Mouse (Mus musculus) activated CD4-positive, CD25-positive, alpha-beta regulatory T cell, adult 4 months (primary cell): ENCODE results near the gene Gclc. TPM values are rescaled to one million over a fixed set of nuclear protein-coding genes. Genes with fewer than 3 reads are reported as not detected.

Experiments used
- ATAC-seq: one replicate; pipeline ENCODE4 v1.8.0; 2017
- polyA plus RNA-seq, 2 experiments: library from polyadenylated mRNA; unstranded; fragments of 100-300 nt; shearing (Covaris generic); gene quantifications; one replicate each; pipeline ENCODE4 v1.2.1; 2017

Gclc gene
- polyA plus RNA-seq, 2 experiments from 2014 or later: 8.5 to 9.1 TPM

GRCm38 (mm10) chr9:77787936-77788335 lies 33.6 kb downstream of the Gclc start:
- ATAC-seq: no peak

GRCm38 (mm10) chr9:77789615-77790348 lies 35.4 kb downstream of the Gclc start:
- ATAC-seq: no peak

DNA sequence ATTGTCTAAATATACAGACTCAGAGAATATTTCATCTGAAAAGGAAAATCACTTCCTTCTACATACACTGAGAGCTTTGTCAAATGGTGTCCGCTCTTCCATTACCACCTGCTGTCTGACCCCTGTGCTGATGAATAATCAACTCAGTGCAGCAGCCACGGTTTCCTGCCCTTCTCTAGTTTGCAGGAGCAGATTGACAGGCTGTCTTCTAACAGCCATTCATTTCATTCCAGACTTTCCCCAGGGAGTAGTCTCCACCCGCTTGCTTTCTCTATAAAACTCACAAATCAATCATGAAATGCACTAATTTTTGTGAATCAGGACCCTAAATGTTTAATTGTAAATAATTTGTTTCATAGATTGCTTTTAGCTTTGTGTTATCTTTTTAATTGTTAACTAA lies 39.5 kb downstream of the Gclc start:
- ATAC-seq: no peak

GRCm38 (mm10) chr9:77802461-77802860 lies 48.1 kb downstream of the Gclc start:
- ATAC-seq: no peak

DNA sequence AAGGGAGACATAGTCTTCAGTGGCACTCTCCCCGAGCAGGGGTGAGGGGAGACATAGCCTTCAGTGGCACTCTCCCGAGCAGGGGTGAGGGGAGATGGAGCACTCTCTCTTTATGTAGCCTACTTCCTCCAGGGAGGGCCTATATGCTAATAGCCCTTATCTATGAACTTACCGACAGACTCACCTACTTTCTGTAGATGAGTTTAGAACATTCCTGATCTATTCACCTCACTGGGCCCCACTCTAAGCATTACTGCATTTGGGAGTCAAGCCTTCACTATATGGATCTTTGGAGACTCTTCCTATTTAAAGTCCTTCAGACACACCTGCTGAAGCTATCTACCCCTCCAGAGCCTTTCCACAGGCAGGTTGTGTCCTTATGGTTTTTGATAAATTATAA lies 52.1 kb downstream of the Gclc start:
- ATAC-seq: no peak

GRCm38 (mm10) chr9:77806842-77807668 lies 52.7 kb downstream of the Gclc start:
- peak; percentile 92 for ATAC-seq

GRCm38 (mm10) chr9:77808481-77808880 lies 54.1 kb downstream of the Gclc start:
- ATAC-seq: no peak

DNA sequence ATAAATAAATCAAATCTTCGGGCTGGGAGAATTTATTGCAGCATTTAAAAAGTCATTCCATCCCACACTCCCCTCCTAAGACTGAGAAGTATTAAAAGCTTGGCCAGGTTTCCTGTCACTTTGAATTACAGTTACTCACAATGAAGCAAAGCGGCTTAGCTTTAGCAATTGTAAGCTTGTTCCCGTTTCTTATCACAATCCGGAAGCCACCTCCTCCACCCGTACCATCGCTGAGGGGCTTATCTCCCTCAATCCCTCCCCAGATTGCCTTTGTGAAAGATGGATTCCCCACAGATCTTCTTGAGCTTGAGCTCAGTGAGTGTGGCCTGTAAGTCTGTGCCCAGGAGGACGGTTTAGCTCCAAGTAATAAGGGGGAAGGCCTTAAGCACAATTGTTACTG lies 64.5 kb downstream of the Gclc start:
- no peak for ATAC-seq

DNA sequence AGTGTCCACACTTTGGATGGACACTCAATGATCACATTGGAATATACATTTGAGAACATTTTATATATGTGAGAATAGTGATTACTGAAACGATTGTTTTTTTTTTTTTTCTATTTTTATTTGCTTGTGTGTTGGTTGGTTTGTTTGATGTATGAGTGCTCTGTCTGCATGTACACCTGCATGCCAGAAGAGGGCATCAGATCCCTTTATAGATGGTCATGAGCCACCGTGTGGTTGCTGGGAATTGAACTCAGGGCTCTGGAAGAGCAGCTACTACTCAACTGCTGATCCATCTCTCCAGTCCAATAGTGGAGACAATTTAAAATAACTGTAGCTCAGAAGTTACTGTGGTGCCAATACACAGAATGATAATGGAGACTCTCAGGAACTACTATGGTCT lies 65.0 kb downstream of the Gclc start:
- no peak for ATAC-seq

DNA sequence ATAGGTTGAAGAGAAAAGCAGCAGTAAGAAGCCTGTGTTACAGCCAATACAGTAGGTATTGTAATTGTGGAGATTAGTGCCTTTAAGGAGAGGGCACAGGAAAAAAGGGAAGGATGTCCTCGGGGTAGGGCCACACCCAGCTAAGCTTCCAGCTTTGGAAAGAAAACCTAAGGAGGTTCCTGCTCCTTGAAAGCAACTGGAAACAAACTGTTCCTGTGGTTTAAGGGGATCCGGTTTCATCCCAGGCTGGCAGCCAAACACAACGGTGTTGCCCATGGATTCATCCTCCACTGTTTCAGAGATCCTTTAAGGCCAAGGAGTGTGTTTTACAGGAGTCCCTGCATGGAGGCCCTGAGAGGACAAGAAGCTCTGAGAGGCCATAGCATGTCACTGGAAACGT lies 66.5 kb downstream of the Gclc start:
- no peak for ATAC-seq

DNA sequence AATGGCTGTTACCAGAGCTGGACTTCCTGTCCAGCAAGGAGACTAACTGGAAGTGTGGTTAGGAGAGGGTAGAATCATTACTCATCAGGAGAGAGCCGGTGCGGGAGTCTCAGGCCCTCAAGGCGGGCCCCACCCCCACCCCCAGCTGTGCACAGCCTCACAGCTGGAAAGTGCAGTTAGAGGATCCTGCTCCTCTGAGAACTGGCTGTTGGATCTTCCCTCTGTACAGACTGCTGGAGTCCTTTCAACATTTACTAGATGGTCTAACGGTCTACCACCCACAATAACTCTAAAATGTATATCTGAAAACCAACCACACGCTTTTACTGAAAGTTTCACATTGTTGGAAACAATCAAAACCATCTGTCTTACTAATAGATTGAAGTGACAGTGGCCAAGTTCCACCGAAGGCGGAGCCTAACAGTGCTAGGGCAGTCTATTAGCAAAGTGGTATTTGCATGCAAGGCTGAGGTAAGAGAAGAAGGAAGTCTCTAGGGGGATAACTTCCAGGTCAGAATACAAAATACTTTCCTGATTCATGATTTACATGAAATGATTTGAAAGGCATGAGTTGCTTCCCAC lies 71.1 kb downstream of the Gclc start:
- ATAC-seq: no peak

DNA sequence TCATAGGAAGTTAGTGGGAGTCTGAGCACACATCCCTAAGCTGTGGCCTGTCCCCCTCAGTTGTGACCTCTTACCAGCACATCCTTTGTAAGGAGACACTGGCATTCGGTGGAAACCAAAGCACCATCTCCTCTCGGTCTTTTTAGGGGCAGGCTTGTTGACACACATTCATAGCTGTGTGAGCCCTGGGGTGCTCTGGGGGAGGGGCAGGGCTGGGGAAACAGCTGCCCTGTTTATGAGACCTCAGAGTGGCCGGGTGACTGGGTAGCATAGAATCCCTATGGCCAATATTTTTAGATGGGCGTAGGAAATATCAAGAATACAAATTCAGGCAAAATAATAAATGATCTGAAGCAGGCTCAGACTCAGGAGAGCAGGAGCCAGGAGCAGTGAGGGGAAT lies 71.9 kb downstream of the Gclc start:
- ATAC-seq: no peak

GRCm38 (mm10) chr9:77828531-77828965 lies 74.2 kb downstream of the Gclc start:
- no peak for ATAC-seq

GRCm38 (mm10) chr9:77834259-77834993 lies 80.1 kb downstream of the Gclc start:
- peak; percentile 77 for ATAC-seq

DNA sequence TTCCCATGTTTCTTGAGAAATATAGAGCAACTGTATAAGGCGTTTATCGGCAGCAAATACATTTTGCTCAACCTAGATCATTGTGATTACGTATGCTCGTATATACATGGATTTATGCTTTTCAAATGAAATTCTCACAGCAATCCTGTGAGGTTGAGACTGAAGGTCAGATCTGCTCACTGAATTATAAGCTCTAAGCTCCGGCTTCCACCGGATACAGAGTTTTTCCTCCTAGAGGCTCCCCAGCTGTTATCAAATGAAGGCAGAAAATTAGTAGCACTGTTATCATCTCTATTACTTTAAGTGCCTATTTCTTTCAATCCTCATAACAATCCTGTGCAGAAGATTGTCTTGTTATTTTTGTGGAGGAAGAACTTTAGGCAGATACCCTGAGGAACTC lies 80.8 kb downstream of the Gclc start:
- no peak for ATAC-seq

DNA sequence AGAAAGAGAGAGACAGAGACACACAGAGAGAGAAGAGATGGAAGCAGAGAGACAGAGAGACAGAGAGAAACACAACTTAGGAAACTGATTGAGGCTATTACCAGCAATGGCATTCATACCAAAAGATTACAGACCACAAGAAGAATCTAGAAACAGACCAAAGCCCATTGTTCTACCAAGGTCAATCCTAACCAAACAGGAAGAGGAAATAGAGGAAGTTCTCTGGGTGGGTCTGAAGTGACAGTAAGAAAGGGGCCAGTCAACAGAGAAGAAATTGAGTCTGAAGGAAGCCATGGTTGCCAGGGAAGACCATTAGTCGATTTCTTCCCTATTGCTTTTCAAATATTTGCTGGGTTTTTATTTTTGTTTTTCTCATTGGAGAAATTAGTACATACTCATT lies 81.4 kb downstream of the Gclc start:
- ATAC-seq: no peak

- no peak for ATAC-seq
Measured at GRCm38 (mm10) chr9:77838586-77838985, 84.3 kb downstream of the Gclc start.

Other genes starting within 250 kb of the Gclc start
- 1 to 10 TPM; 2.2 to 3.6 TPM for gene Lrrc1, start 209.7 kb upstream of the Gclc start, polyA plus RNA-seq
- gene Klhl31, start 118.0 kb upstream of the Gclc start, polyA plus RNA-seq: not detected
- gene Elovl5, start 162.8 kb downstream of the Gclc start, polyA plus RNA-seq: 100 to 1,000 TPM; 149 to 155 TPM